Mouse (Mus musculus): Measurements from ENCODE around the gene Foxl2. TPM values are rescaled to one million over a fixed set of nuclear protein-coding genes. Genes with fewer than 3 reads are reported as not detected.

Foxl2 gene
- polyA plus RNA-seq, 1 experiment: not detected

DNA sequence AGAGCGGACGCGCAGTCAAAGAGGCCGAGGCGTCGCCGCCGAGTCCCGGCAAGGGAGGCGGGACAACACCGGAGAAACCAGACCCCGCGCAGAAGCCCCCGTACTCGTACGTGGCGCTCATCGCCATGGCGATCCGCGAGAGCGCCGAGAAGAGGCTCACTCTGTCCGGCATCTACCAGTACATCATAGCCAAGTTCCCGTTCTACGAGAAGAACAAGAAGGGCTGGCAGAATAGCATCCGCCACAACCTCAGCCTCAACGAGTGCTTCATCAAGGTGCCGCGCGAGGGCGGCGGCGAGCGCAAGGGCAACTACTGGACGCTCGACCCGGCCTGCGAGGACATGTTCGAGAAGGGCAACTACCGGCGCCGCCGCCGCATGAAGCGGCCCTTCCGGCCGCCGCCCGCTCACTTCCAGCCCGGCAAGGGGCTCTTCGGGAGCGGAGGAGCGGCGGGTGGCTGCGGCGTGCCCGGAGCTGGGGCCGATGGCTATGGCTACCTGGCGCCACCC, 682 bp downstream of the Foxl2 start:
- Histone ChIP-seq H3K36me3 (ENCODE audit: control insufficient read depth, insufficient read depth, low read length) (no peaks in the 10 kb centered on the region), H3K4me3 (ENCODE audit: control insufficient read depth, low read depth, low read length) (peak overlapping the region; percentile 17), H3K4me1 (ENCODE audit: control insufficient read depth, insufficient read depth, low read length) (peaks cover 26% of the 10 kb centered on the region), H3K27me3 (ENCODE audit: control insufficient read depth, insufficient read depth, low read length) (peaks cover 14% of the 10 kb centered on the region), H3K27ac (ENCODE audit: control insufficient read depth, insufficient read depth, low read depth, low read length) (no peak overlapping the region)
- TF ChIP-seq POLR2A (IDR thresholded peaks at IDR 0.05; ENCODE audit: control insufficient read depth, low read depth, low read length) (no peak), CTCF (IDR thresholded peaks at IDR 0.05; ENCODE audit: control insufficient read depth, insufficient read depth, insufficient replicate concordance, low read depth, low read length) (no peak)

DNA sequence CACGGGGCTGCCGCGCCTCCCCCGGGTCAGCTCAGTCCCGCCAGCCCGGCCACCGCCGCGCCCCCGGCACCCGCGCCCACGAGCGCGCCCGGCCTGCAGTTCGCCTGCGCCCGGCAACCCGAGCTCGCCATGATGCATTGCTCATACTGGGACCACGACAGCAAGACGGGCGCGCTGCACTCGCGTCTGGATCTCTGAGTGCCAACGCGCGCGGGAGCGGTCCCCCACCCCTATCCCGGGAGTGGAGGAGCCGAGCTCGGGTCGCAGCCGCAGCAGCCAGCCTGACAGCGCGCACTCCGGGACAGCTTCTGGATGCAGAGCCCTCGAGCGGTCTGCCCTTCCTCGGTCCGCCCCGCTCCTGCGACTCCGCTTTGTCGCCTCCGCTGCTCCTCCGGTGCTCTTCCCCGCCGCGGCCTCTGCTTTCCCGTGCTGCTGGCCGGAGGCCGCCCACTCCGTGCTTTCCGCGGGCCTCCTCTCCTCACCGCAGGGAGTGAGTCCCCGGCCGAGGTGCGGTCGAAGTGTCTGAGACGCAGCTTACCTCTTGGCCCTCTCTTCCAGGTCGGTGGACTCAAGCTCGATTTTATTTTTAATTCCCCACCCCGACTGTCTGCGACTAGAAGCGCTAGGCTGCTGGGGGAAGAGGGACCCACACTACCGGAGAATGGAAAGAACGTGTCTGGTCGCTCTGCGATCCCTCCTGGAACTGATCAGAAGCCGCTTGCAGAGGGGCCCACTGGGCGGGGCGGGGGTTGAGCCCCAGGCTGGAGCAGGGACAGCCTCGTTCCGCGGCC, 1.7 kb downstream of the Foxl2 start:
- TF ChIP-seq CTCF (IDR thresholded peaks at IDR 0.05; ENCODE audit: control insufficient read depth, insufficient read depth, insufficient replicate concordance, low read depth, low read length): no peak
- TF ChIP-seq POLR2A (IDR thresholded peaks at IDR 0.05; ENCODE audit: control insufficient read depth, low read depth, low read length): no peak
- H3K4me1 ChIP-seq (ENCODE audit: control insufficient read depth, insufficient read depth, low read length): peaks cover 26% of the 10 kb centered on the region
- peaks cover 10% of the 10 kb centered on the region for H3K27me3 ChIP-seq (ENCODE audit: control insufficient read depth, insufficient read depth, low read length)
- peak overlapping the region; percentile 37 for H3K4me3 ChIP-seq (ENCODE audit: control insufficient read depth, low read depth, low read length)
- H3K36me3 ChIP-seq (ENCODE audit: control insufficient read depth, insufficient read depth, low read length): no peaks in the 10 kb centered on the region
- no peak overlapping the region for H3K27ac ChIP-seq (ENCODE audit: control insufficient read depth, insufficient read depth, low read depth, low read length)

DNA sequence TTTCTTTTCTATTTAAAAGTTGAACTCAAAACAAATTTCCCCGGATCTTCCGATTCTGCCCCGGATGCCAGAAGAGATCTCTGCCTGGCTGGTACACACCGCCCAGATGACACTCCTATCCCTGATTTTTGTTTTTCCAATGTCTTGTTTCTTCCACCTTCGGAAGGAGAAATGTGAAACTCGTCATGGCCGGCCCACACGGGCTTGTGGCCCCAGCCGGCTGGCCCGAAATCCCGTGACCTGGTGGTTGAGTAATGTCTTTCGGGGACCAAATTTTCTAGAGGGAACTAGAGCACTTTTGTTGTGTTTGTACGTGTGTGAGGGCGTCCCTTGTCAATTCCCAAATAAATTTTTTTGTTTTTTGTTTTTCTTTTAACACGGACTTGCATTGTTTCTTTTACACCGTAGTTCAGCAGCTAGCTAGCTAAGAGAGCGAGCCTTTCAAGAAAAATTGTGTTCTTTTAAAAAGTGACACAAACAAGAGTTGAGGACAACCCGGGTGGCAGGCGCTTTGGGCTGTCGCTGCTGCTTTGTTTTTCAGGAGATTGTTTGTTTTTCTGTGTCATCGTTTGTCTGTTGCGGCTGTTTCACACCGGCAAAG, 2.8 kb downstream of the Foxl2 start:
- peaks cover 29% of the 10 kb centered on the region for H3K4me1 ChIP-seq (ENCODE audit: control insufficient read depth, insufficient read depth, low read length)
- H3K27ac ChIP-seq (ENCODE audit: control insufficient read depth, insufficient read depth, low read depth, low read length): no peak overlapping the region
- H3K36me3 ChIP-seq (ENCODE audit: control insufficient read depth, insufficient read depth, low read length): no peaks in the 10 kb centered on the region
- TF ChIP-seq CTCF (IDR thresholded peaks at IDR 0.05; ENCODE audit: control insufficient read depth, insufficient read depth, insufficient replicate concordance, low read depth, low read length) (no peak), POLR2A (IDR thresholded peaks at IDR 0.05; ENCODE audit: control insufficient read depth, low read depth, low read length) (no peak)
- no peak overlapping the region for H3K4me3 ChIP-seq (ENCODE audit: control insufficient read depth, low read depth, low read length)
- peaks cover 5% of the 10 kb centered on the region for H3K27me3 ChIP-seq (ENCODE audit: control insufficient read depth, insufficient read depth, low read length)

DNA sequence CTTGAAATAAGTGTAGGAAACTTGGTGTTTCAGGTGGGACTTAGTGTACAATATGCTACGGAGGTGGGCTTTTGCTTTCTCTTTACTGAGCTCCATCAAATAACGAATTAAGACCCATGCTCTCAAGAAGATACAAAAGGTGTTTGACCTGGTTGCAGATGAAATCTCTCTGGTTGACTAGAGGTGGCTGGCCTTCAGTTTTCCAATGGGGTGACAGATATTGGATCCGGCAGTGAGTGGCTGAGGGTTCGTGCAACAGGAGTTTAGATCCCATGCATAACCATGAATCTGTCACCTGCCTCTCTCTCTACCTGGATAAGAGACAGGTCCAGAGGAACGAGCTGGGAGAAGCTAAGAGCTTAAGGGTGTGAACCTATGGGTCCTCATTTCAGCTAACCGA, 3.5 kb downstream of the Foxl2 start:
- Histone ChIP-seq H3K4me1 (ENCODE audit: control insufficient read depth, insufficient read depth, low read length) (peaks cover 29% of the 10 kb centered on the region), H3K27ac (ENCODE audit: control insufficient read depth, insufficient read depth, low read depth, low read length) (no peak overlapping the region), H3K36me3 (ENCODE audit: control insufficient read depth, insufficient read depth, low read length) (no peaks in the 10 kb centered on the region), H3K4me3 (ENCODE audit: control insufficient read depth, low read depth, low read length) (no peak overlapping the region), H3K27me3 (ENCODE audit: control insufficient read depth, insufficient read depth, low read length) (peaks cover 5% of the 10 kb centered on the region)
- TF ChIP-seq POLR2A (IDR thresholded peaks at IDR 0.05; ENCODE audit: control insufficient read depth, low read depth, low read length): no peak
- no peak for TF ChIP-seq CTCF (IDR thresholded peaks at IDR 0.05; ENCODE audit: control insufficient read depth, insufficient read depth, insufficient replicate concordance, low read depth, low read length)

DNA sequence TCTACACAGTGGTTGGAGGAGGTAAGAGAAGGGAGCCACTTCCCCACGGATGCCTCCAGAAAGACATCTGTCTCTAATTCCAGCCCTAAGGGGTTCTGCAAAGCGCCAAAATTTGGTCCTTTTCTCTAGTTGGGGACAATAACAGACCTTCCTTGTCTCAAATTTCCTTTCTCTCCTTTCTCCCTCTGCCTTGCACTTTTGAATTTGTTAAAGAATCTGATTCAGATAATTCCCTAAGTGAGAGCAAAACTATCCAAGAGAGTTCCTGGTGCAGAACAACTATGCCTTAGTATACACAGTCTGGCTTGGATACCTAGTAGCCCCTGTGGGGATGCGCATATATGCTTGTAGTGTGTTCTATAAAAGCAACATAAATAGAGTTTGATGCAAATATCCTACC, 4.8 kb downstream of the Foxl2 start:
- H3K27me3 ChIP-seq (ENCODE audit: control insufficient read depth, insufficient read depth, low read length): peaks cover 5% of the 10 kb centered on the region
- TF ChIP-seq POLR2A (IDR thresholded peaks at IDR 0.05; ENCODE audit: control insufficient read depth, low read depth, low read length) (no peak), CTCF (IDR thresholded peaks at IDR 0.05; ENCODE audit: control insufficient read depth, insufficient read depth, insufficient replicate concordance, low read depth, low read length) (no peak)
- no peaks in the 10 kb centered on the region for H3K36me3 ChIP-seq (ENCODE audit: control insufficient read depth, insufficient read depth, low read length)
- H3K4me1 ChIP-seq (ENCODE audit: control insufficient read depth, insufficient read depth, low read length): peaks cover 24% of the 10 kb centered on the region
- H3K27ac ChIP-seq (ENCODE audit: control insufficient read depth, insufficient read depth, low read depth, low read length): no peak overlapping the region
- no peak overlapping the region for H3K4me3 ChIP-seq (ENCODE audit: control insufficient read depth, low read depth, low read length)

DNA sequence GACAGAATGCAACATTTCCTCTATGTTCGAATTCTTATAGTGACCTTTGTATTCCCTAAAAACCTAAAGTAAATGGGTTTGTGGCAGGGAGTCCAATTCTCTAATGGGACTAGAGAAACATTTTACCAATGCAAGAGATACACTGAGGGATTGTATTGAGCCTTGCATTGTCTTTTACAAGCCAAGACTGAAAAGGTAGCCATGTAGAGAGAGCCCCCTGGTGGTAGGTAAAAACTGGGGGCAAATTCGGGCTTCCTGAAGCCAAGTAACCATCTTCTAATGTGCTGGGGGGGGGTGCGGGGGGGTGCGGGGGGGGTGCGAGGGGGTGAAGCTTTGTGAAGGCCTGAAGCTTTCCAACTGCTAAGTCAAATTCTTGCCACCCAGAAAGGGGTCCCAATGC, 5.3 kb downstream of the Foxl2 start:
- H3K36me3 ChIP-seq (ENCODE audit: control insufficient read depth, insufficient read depth, low read length): no peaks in the 10 kb centered on the region
- H3K27me3 ChIP-seq (ENCODE audit: control insufficient read depth, insufficient read depth, low read length): peaks cover 5% of the 10 kb centered on the region
- no peak overlapping the region for H3K27ac ChIP-seq (ENCODE audit: control insufficient read depth, insufficient read depth, low read depth, low read length)
- TF ChIP-seq POLR2A (IDR thresholded peaks at IDR 0.05; ENCODE audit: control insufficient read depth, low read depth, low read length) (no peak), CTCF (IDR thresholded peaks at IDR 0.05; ENCODE audit: control insufficient read depth, insufficient read depth, insufficient replicate concordance, low read depth, low read length) (no peak)
- H3K4me3 ChIP-seq (ENCODE audit: control insufficient read depth, low read depth, low read length): no peak overlapping the region
- H3K4me1 ChIP-seq (ENCODE audit: control insufficient read depth, insufficient read depth, low read length): peaks cover 24% of the 10 kb centered on the region

All from testis, adult 2 months (tissue).